Mouse (Mus musculus) spleen, postnatal 10 days (tissue): ENCODE results near the gene Ttc21a.
"Not testable (repeated sequence)": the region's sequence is repeated elsewhere in the genome, so short reads cannot be mapped to it uniquely, and the experiment has no call there.

ENCODE experiments used
- DNase-seq, 2 experiments: peaks; one replicate each; pipeline ENCODE4 v3.0.0; 2021 to 2022; ENCODE audit warnings: low spot score in 2 of 2

The Ttc21a gene

DNA sequence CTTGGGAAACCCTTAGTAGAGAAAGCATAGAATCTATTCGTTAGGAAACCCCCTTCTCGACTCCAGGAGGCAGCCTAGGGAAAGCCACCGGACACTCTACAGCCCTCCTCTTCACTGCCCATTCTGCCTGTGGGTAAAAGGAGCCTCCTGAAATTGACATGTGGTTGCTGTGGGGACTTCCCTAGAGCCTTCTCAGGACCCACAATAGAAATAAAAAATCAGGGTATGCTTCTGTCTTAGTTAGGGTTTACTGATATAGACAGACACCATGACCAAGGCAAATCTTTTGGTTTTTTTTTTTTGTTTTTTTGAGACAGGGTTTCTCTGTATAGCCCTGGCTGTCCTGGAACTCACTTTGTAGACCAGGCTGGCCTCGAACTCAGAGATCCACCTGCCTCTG, 58.7 kb downstream of the Ttc21a start:
- DNase-seq = no peak

DNA sequence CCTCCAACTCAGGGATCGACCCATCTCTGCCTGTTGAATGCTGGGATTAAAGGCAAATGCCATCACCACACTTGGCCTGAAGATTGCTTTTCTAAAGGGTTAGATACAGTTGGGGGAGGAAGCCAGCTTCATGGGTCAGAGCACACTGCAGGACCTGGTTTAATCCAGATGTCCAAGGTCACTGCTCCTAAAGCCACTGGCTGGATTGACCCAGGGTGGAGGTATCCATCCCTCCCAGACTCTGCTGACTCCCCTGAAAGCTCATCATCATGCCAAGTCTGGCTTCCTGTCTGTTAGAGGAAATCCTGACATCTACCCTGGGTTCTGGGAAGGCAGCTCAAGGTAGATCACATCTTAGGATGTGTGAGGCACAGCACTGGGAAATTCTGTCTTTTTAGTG, 61.4 kb downstream of the Ttc21a start:
- DNase-seq = no peak

DNA sequence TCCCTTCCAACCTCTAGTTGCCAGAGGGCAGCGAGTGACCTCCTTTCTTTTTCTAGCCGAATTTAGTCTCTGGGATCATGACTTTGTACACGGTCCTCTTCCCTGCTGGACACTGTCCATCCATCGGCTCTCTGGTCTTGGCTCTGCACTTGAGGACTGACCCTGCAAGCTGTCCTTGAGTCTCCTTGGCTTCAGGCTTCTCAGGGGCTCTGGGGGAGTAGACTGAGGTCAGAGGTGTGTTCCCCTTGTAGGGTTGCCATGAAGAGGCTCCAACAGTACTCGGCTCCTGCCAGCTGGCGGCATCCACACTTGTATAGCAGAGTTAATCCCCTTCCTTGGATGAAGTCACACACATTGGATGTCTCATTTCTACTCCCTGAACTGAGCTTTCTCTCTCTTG, 62.2 kb downstream of the Ttc21a start:
- no peak for DNase-seq

DNA sequence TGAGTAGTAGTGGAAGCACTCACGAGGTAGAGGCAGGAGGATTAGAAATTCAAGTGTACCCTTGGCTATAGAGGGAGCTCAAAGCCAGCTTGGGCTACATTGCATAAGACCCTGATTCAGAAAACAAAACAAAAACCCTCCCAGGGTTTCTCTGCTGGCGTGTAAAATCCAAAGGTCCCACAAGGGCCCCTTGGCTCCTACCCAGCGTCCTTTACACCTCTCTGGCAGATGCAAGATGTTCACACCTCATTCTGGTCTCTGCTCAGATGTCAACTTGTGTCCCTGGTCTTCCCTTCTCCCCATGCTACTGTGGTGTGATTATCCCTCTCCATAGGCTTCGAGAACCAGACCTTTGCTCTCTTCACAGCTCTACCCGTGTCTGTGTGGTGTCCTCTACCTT, 63.4 kb downstream of the Ttc21a start:
- no peak for DNase-seq

- peak; percentile 37 to 73 for DNase-seq
Observed at GRCm38 (mm10) chr9:120001945-120002725, 64.7 kb downstream of the Ttc21a start.

DNA sequence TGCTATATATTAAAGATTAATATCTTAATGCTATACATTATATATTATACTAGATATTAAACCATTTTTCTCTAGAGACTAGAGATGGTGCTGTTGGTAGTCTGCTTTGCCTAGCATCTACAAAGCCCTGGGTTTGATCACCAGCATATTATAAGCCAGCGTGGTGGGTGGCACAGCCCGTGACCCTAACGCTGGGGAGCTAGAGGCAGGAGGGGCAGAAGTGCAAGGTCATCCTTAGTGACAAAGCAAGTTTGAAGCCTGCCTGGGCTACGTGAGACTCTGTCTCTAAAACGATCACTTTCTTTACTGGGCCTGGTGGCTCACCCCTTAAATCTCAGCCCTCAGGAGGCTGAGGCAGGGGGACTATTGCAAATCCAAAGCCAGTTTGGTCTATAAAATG, 65.5 kb downstream of the Ttc21a start:
- no peak for DNase-seq

GRCm38 (mm10) chr9:120005936-120006335, 68.5 kb downstream of the Ttc21a start:
- no peak for DNase-seq

GRCm38 (mm10) chr9:120007833-120008232, 70.4 kb downstream of the Ttc21a start:
- DNase-seq = no peak

GRCm38 (mm10) chr9:120009226-120009841, 71.9 kb downstream of the Ttc21a start:
- DNase-seq = no peak

GRCm38 (mm10) chr9:120009871-120010270, 72.5 kb downstream of the Ttc21a start:
- DNase-seq = no peak

- peak; percentile 83 to 94 for DNase-seq
Observed at GRCm38 (mm10) chr9:120010781-120011511, 73.5 kb downstream of the Ttc21a start.

- peak; percentile 16 to 63 for DNase-seq
Observed at GRCm38 (mm10) chr9:120011533-120011932, 74.1 kb downstream of the Ttc21a start.

- DNase-seq = not testable (repeated sequence)
Observed at GRCm38 (mm10) chr9:120012161-120012560, 74.8 kb downstream of the Ttc21a start.

DNA sequence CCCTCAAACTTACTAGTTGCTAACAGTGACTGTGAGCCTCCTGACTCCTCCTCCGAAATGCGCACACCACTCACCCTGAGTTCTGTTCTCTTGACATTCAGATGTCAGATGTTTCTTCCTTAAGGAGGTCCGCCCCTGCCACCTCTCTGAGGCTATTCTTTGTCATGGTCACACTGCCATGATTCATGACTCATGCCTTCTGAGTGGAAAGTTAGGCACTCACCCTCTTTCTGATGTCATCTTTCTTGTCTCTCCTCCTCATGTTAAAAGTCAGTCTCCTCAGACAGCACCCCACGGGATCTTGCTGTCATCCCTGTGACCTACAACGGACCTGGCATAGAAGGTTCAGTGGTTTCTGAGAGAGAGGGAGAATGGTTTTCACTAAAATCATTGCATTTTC, 75.4 kb downstream of the Ttc21a start:
- DNase-seq = no peak

- no peak for DNase-seq
Observed at GRCm38 (mm10) chr9:120013251-120013820, 75.9 kb downstream of the Ttc21a start.

DNA sequence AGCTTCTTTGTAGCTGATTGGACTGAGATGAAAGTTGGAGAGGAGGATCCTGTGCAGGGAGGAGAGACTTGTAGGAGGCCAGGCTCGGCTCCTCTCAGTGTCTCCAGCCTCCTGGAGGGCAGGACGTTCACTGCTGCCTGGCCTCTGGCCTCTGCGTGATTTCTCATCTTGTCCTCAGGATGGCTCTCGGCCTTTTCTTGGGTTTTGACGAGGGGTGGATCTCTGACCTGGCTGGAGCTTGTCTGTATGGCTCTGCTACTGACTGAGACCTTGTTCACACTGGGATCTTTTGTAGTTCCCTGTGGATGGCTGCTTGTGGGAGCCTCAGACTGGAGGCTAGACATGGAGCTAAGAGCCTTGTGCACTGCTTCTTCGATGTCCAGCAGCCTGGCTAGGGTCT, 77.4 kb downstream of the Ttc21a start:
- no peak for DNase-seq

DNA sequence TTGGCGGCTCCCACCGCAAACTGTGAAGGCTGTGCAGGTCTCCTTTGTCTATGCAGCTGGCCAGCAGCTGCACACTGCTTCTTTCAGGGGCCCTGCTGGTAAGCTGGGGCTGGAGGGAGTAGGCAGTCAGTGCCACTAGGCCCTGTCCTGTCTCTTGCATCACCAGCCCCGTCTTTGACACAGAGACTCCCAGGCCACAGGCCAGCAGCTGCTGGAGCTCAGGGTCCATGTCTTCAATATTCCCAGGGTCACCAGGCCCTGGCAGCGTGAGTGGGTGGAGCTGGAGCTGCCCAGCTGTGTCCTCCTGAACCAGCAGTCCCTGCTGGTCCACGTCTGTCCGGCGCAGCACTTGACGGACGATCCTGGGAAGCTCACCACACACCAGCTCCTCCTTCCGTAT, 79.5 kb downstream of the Ttc21a start:
- no peak for DNase-seq
